Mouse (Mus musculus) ES-E14 (cell line): Measurements from ENCODE around the gene Nfatc4.

Experiments
- CHD2 ChIP-seq: IDR thresholded peaks from 2 replicates; pipeline ENCODE4 v1.6.1; 2014; ENCODE audit warnings: mild to moderate bottlenecking, low read depth, low read length, inconsistent platforms
- HCFC1 ChIP-seq: IDR thresholded peaks from 2 replicates; pipeline ENCODE4 v1.6.1; 2012; ENCODE audit warnings: low read length, inconsistent platforms, borderline replicate concordance; ENCODE audit not compliant: insufficient read depth
- MAFK ChIP-seq: IDR thresholded peaks from 2 replicates; pipeline ENCODE4 v1.6.1; 2014; ENCODE audit warnings: mild to moderate bottlenecking, low read depth, low read length, inconsistent platforms; ENCODE audit not compliant: insufficient read depth

DNA sequence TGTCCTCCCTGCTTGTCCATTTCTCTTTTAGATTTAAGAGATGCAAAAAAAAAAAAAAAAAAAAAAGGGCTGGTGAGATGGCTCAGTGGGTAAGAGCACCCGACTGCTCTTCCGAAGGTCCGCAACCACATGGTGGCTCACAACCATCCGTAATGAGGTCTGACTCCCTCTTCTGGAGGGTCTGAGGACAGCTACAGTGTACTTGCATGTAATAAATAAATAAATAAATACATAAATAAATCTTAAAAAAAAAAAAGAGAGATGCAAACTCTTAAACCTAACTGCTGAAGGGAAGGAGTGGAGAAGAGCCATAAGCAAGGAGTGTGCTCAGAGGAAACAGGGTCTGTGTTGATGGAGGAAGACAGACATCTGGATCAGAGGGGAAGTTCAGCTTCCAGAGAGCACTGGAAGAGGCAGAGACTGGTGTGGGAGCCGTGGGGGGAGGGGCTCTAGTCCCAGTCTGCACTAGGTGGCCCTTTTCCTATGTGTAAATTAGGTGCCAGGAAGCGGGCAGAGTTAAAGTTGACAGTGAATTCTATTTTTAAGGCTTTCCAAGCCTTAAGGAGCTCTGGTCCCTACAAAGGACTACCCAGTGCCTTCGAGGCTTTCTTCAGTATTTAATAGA lies 55.5 kb downstream of the Nfatc4 start:
- TF ChIP-seq CHD2, result no peak
- TF ChIP-seq MAFK, result no peak
- TF ChIP-seq HCFC1, result no peak
